Mouse (Mus musculus) urinary bladder, adult 2 months (tissue): ENCODE results near the gene Epb42. TPM values are rescaled to one million over a fixed set of nuclear protein-coding genes. Genes with fewer than 3 reads are reported as not detected.

Experiments
- polyA plus RNA-seq: library from polyadenylated mRNA; depleted of rRNA; stranded (reverse); fragments of >200 nt; gene quantifications from 2 replicates; pipeline ENCODE4 v1.2.3, GENCODE M21; 2012; rRNA removed

Epb42 gene
- polyA plus RNA-seq, 1 experiment: 0.22 TPM

Other genes starting within 250 kb of the Epb42 start
- gene Cdan1, start 186.9 kb downstream of the Epb42 start, polyA plus RNA-seq: 11.0 and 13.2 TPM in 2 replicates
- gene Ttbk2, start 186.5 kb downstream of the Epb42 start, polyA plus RNA-seq: 4.5 and 5.0 TPM in 2 replicates
- gene Ubr1, start 66.4 kb downstream of the Epb42 start, polyA plus RNA-seq: 12.7 and 15.8 TPM in 2 replicates
- gene Tmem62, start 60.1 kb downstream of the Epb42 start, polyA plus RNA-seq: 9.1 and 12.1 TPM in 2 replicates
- 61.7 and 71.0 TPM in 2 replicates for gene Ccndbp1, start 28.7 kb downstream of the Epb42 start, polyA plus RNA-seq
- 2.1 and 3.3 TPM in 2 replicates for gene Tgm5, start 48.8 kb upstream of the Epb42 start, polyA plus RNA-seq
- 0.47 and 0.88 TPM in 2 replicates for gene Tgm7, start 72.7 kb upstream of the Epb42 start, polyA plus RNA-seq
- gene Adal, start 103.4 kb upstream of the Epb42 start, polyA plus RNA-seq: 10.2 and 12.4 TPM in 2 replicates
- 7.9 and 8.9 TPM in 2 replicates for gene Lcmt2, start 103.6 kb upstream of the Epb42 start, polyA plus RNA-seq
- gene Tubgcp4, start 133.6 kb upstream of the Epb42 start, polyA plus RNA-seq: 25.1 and 34.3 TPM in 2 replicates
- 6.6 and 9.4 TPM in 2 replicates for gene Zscan29, start 134.1 kb upstream of the Epb42 start, polyA plus RNA-seq
- 41.6 and 41.7 TPM in 2 replicates for gene Trp53bp1, start 234.3 kb upstream of the Epb42 start, polyA plus RNA-seq